Mouse (Mus musculus): ENCODE data around the gene Dcdc2b. TPM values are rescaled to one million over a fixed set of nuclear protein-coding genes. Genes with fewer than 3 reads are reported as not detected.
A peak's percentile ranks its signal among the peaks of the same experiment; 100 is the strongest.

Dcdc2b gene
- polyA plus RNA-seq, 1 experiment from 2014 or later = 1.0 TPM

- no peak for DNase-seq (ENCODE audit: low spot score)
- no peaks in the 10 kb centered on the region for H3K27me3 ChIP-seq (replicated peaks; ENCODE audit: low read depth, poor library complexity, severe bottlenecking)
- H3K9me3 ChIP-seq = no peaks in the 10 kb centered on the region
- peaks cover 32% of the 10 kb centered on the region for H3K36me3 ChIP-seq (replicated peaks)
- H3K27ac ChIP-seq (replicated peaks) = peak overlapping the region; percentile 90
- WGBS = 93% methylated on average over 5 of the region's 5 CpGs
- H3K4me1 ChIP-seq = peaks cover 28% of the 10 kb centered on the region
- H3K4me3 ChIP-seq = peak overlapping the region; percentile 79
Measured at GRCm38 (mm10) chr4:129618031-129618430, 4.0 kb upstream of the Dcdc2b start.

- 93% methylated on average over 7 of the region's 7 CpGs for WGBS
- Histone ChIP-seq H3K4me3 (no peak overlapping the region), H3K27ac (replicated peaks) (no peak overlapping the region), H3K36me3 (replicated peaks) (peaks cover 32% of the 10 kb centered on the region), H3K9me3 (no peaks in the 10 kb centered on the region), H3K4me1 (peaks cover 19% of the 10 kb centered on the region), H3K27me3 (replicated peaks; ENCODE audit: low read depth, poor library complexity, severe bottlenecking) (no peaks in the 10 kb centered on the region)
- DNase-seq (ENCODE audit: low spot score) = no peak
Measured at GRCm38 (mm10) chr4:129617121-129617641, 3.1 kb upstream of the Dcdc2b start.

DNA sequence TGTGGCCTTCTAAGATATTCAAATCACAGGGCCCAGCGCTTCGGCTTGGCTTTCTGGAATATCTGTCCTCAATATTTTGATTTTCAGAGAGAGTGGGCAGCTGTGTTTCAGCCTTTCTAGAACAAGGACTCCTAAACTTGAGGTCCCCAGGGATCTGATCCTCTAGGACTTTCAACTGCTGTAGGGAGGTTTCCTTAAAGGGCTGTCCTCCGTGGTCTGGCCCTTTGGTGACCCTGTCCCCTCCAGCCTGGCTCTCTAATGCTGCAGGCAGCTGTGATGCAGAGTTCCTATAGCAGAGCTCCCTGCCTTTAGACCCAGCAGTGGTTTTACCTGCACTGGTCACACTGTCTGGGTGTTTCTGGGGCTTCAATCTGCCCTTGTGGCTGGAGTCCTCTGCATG is 2.6 kb upstream of the Dcdc2b start:
- DNase-seq (ENCODE audit: low spot score) = no peak
- H3K9me3 ChIP-seq = no peaks in the 10 kb centered on the region
- WGBS = 93% methylated on average over 3 of the region's 3 CpGs

DNA sequence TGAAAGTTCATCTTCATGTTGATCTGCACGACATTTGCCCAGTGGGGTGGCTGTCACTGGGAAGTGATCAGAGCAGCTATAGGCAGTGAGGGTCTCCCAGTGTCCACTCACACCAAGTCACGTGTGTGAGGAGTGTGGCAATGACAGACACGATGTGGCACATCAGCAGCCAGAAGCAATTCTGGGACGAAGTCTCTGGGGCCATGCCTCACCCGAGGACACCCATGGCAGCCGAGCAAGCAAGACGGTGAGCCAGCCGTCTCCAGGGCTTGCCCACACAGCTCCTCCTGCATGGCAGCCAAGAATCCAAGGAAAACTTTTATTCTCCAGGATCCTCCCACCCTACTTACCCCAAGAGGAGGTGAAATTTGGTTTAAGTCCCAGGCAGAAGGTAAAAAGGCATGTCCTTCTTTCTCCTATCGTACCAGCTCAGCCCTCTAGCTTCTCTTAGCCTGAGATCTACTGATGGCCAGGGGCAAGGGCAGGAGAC is 1.8 kb upstream of the Dcdc2b start:
- Histone ChIP-seq H3K27me3 (replicated peaks; ENCODE audit: low read depth, poor library complexity, severe bottlenecking) (no peaks in the 10 kb centered on the region), H3K36me3 (replicated peaks) (peaks cover 28% of the 10 kb centered on the region), H3K9me3 (no peaks in the 10 kb centered on the region), H3K4me3 (no peak overlapping the region), H3K27ac (replicated peaks) (no peak overlapping the region), H3K4me1 (peaks cover 17% of the 10 kb centered on the region)
- WGBS = 91% methylated on average over 9 of the region's 9 CpGs
- no peak for DNase-seq (ENCODE audit: low spot score)

More for the DNA sequence above, 2.6 kb upstream of the Dcdc2b start:
- H3K4me1 ChIP-seq = peaks cover 19% of the 10 kb centered on the region
- H3K27ac ChIP-seq (replicated peaks) = no peak overlapping the region
- no peaks in the 10 kb centered on the region for H3K27me3 ChIP-seq (replicated peaks; ENCODE audit: low read depth, poor library complexity, severe bottlenecking)
- H3K36me3 ChIP-seq (replicated peaks) = peaks cover 32% of the 10 kb centered on the region
- no peak overlapping the region for H3K4me3 ChIP-seq

DNA sequence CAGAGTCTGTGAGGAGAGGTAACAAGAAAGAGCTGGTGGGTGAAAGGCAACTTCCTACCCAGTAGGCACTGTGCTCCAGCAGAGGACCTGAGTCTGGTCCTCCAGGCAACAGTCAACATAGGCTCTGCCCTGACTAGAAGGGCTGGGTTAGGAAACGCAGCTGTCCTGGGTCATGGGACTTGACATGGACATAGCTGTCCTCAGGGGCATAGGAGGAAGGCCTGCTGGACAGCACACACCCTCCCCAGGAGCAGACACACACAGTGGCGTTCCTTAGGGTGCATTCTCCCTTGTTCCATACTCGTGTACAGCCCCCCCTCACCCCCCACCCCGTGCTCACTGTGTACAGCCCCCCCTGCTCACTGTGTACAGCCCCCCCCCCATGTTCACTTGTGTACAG is 3.6 kb downstream of the Dcdc2b start:
- Histone ChIP-seq H3K4me1 (peaks cover 9% of the 10 kb centered on the region), H3K27ac (replicated peaks) (no peak overlapping the region), H3K9me3 (no peaks in the 10 kb centered on the region), H3K4me3 (no peak overlapping the region), H3K27me3 (replicated peaks; ENCODE audit: low read depth, poor library complexity, severe bottlenecking) (no peaks in the 10 kb centered on the region), H3K36me3 (replicated peaks) (peaks cover 54% of the 10 kb centered on the region)
- no peak for DNase-seq (ENCODE audit: low spot score)
- 77% methylated on average over 4 of the region's 4 CpGs for WGBS

- Histone ChIP-seq H3K27me3 (replicated peaks; ENCODE audit: low read depth, poor library complexity, severe bottlenecking) (no peaks in the 10 kb centered on the region), H3K4me1 (peaks cover 9% of the 10 kb centered on the region), H3K36me3 (replicated peaks) (peaks cover 58% of the 10 kb centered on the region), H3K4me3 (no peak overlapping the region), H3K27ac (replicated peaks) (no peak overlapping the region), H3K9me3 (no peaks in the 10 kb centered on the region)
- 82% methylated on average over 4 of the region's 4 CpGs for WGBS
- no peak for DNase-seq (ENCODE audit: low spot score)
Measured at GRCm38 (mm10) chr4:129610026-129610425, 4.0 kb downstream of the Dcdc2b start.

DNA sequence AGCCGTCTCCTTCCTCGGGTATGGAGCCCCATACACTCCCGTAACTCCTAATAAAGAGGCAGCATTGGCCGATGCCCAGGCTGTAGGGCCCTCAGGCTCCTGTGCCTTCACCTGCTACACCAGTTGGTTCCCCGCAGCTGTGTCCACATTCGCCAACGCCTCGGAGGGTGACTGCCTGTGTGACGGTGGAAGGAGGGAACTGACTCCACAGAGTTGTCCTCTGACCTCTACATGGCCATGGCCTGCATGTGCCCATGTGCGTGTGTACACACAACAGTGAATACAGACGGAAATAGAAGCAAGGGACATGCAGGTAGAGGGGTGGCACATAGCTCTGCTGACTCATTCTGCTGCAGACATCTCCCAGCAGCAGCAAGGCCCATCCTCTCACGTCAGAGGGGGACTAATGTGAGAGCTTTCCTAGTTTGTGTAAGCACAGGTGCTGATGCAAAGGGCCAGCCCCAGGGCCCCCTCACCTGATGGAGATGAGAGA is 4.9 kb downstream of the Dcdc2b start:
- H3K9me3 ChIP-seq = no peaks in the 10 kb centered on the region
- no peak overlapping the region for H3K27ac ChIP-seq (replicated peaks)
- no peak overlapping the region for H3K4me3 ChIP-seq
- H3K4me1 ChIP-seq = peaks cover 9% of the 10 kb centered on the region
- no peaks in the 10 kb centered on the region for H3K27me3 ChIP-seq (replicated peaks; ENCODE audit: low read depth, poor library complexity, severe bottlenecking)
- WGBS = 84% methylated on average over 12 of the region's 12 CpGs
- DNase-seq (ENCODE audit: low spot score) = no peak
- H3K36me3 ChIP-seq (replicated peaks) = peaks cover 63% of the 10 kb centered on the region

DNA sequence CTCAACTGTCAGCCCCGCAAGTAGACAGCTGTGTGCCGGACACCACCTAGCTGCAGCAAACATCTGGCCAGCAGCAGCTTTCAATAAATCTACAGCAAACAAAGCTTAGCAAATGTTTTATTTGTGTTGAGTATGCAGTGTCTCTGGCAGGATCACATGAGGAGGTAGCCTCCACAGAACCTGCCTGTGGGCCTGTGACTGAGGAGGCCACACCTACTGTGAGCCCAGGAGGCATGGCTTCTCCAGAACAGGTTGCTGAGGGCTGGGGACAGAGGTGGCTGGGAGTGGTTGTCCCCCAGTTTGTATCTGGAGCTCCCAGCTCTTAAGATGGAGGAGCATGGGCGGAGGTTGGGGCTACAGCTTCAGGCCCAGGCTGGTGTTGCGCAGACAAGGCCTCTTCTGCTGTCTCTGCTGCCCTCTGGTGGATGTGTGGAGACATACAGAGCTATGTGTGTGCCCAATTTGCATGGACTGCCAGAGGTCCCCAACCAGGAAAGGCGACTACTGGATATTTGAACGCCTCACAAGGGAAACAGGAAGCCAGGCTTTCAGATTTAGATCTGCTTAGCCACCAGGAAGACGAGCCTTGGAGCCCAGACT is 5.5 kb downstream of the Dcdc2b start:
- H3K9me3 ChIP-seq = no peaks in the 10 kb centered on the region
- DNase-seq (ENCODE audit: low spot score) = peak; percentile 84
- peaks cover 70% of the 10 kb centered on the region for H3K36me3 ChIP-seq (replicated peaks)
- H3K4me1 ChIP-seq = peaks cover 9% of the 10 kb centered on the region
- H3K27me3 ChIP-seq (replicated peaks; ENCODE audit: low read depth, poor library complexity, severe bottlenecking) = no peaks in the 10 kb centered on the region
- no peak overlapping the region for H3K4me3 ChIP-seq
- 42% methylated on average over 7 of the region's 7 CpGs for WGBS
- no peak overlapping the region for H3K27ac ChIP-seq (replicated peaks)

DNA sequence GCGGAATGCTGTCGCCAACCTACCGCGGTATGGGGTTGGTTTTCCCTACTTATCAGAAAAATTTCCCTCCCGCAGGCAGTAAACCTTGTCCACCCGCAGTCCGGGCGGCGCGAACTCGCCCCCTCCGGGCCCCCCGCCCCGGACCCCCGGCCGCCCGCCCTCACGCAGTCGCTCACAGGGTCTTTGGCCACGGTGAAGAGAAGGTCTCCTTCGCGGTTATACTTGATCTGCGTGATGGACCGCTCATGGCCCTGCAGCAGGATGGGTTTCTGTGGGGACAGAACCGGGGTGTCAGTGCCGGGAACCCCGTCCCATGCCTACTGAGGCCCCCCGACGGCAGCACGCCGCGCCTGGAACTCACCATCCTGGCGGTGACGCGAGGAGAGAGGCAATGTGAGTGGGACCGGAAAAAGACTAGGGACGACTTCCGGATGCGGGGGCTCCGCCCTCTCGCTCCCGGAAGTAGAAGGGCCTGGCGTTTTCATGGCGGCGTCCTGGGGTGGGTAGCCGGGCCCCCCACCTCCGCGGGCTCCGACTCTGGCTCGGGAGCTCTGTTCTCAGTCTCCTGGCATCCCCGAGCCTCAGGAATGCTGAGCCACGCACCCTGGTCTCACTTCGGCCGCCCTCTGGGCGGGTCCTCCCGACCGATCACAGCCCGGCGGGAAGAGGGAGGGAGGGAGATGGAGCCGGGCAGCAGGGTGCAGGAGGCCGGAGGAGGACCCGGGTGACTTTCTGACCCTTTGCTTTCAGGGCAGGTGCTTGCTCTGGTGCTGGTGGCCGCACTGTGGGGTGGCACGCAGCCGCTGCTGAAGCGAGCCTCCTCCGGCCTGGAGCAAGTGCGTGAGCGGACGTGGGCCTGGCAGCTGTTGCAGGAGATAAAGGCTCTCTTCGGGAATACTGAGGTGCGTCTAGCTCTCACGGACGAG is 13.6 kb downstream of the Dcdc2b start, which contains the start of the genes Eif3i and Tmem234:
TSS of gene Eif3i (minus strand) at position 416 of the 926 bp plus-strand sequence.
TSS of gene Tmem234 (plus strand) at position 436 of the 926 bp plus-strand sequence.
- peak within 1 kb of the TSS; percentile 94 for H3K27ac ChIP-seq (replicated peaks)
- H3K27me3 ChIP-seq (replicated peaks; ENCODE audit: low read depth, poor library complexity, severe bottlenecking) = no peaks in the 10 kb centered on the region
- H3K4me3 ChIP-seq = peak within 1 kb of the TSS; percentile 99
- peaks cover 76% of the 10 kb centered on the region for H3K36me3 ChIP-seq (replicated peaks)
- WGBS = under 1% methylated on average over 74 of the region's 74 CpGs
- peaks cover 30% of the 10 kb centered on the region for H3K4me1 ChIP-seq
- no peaks in the 10 kb centered on the region for H3K9me3 ChIP-seq
- DNase-seq (ENCODE audit: low spot score) = peak; percentile 90

- WGBS = 72% methylated on average over 4 of the region's 4 CpGs
- no peak for DNase-seq (ENCODE audit: low spot score)
- H3K27ac ChIP-seq (replicated peaks) = no peak overlapping the region
- H3K9me3 ChIP-seq = no peaks in the 10 kb centered on the region
- peaks cover 41% of the 10 kb centered on the region for H3K36me3 ChIP-seq (replicated peaks)
- no peak overlapping the region for H3K4me3 ChIP-seq
- peaks cover 19% of the 10 kb centered on the region for H3K4me1 ChIP-seq
- H3K27me3 ChIP-seq (replicated peaks; ENCODE audit: low read depth, poor library complexity, severe bottlenecking) = no peaks in the 10 kb centered on the region
Measured at GRCm38 (mm10) chr4:129588865-129589264, 25.2 kb downstream of the Dcdc2b start.

DNA sequence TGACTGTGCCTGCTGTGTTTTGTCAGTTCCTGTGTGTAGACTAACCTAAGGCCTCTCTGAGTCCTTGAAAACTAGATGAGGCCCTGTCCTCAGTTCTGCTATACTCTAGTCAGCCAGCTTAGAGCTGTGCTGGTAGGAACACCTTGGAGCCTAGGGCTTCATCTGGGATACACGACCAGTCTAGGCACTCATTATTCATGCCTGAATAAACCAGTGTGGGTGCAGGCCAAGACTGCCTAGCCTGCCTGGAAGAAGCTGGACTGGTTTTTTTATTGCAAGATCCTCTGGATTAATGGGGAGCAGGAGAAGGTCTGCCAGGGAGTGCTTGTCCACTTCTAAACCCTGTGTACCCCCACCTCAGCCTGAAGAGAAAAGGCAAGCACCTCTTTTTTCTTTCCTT is 27.1 kb downstream of the Dcdc2b start:
- 52% methylated on average over 1 of the region's 1 CpGs for WGBS
- peaks cover 19% of the 10 kb centered on the region for H3K4me1 ChIP-seq
- no peaks in the 10 kb centered on the region for H3K27me3 ChIP-seq (replicated peaks; ENCODE audit: low read depth, poor library complexity, severe bottlenecking)
- H3K9me3 ChIP-seq = no peaks in the 10 kb centered on the region
- H3K36me3 ChIP-seq (replicated peaks) = peaks cover 22% of the 10 kb centered on the region
- H3K27ac ChIP-seq (replicated peaks) = no peak overlapping the region
- no peak for DNase-seq (ENCODE audit: low spot score)
- no peak overlapping the region for H3K4me3 ChIP-seq

DNA sequence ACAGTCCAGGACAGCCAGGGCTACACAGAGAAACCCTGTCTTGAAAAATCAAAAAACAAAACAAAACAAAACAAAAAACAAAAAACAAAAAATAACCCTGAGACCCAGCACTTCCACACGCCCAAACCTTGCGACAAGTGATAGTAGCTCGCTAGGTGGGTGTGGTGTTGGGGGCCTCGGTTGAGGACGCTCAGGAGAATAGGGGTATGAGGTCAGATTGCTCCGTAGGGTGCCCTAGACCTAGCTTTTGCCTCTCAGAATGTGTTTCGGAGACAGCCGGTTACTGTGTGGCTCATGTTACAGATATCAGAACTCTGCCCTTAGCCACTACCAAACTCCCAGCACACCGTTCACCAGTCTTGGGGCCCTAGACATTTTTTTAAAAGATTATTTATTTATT is 28.3 kb downstream of the Dcdc2b start:
- no peaks in the 10 kb centered on the region for H3K9me3 ChIP-seq
- H3K4me3 ChIP-seq = peak overlapping the region; percentile 65
- H3K4me1 ChIP-seq = peaks cover 19% of the 10 kb centered on the region
- H3K36me3 ChIP-seq (replicated peaks) = peaks cover 10% of the 10 kb centered on the region
- H3K27ac ChIP-seq (replicated peaks) = 0 out of 2 replicates have a peak overlapping the region, but pooled peaks have one; percentile 78
- no peaks in the 10 kb centered on the region for H3K27me3 ChIP-seq (replicated peaks; ENCODE audit: low read depth, poor library complexity, severe bottlenecking)
- DNase-seq (ENCODE audit: low spot score) = no peak
- 71% methylated on average over 9 of the region's 9 CpGs for WGBS

All from embryonic facial prominence, embryonic 10.5 days (tissue).